Mouse (Mus musculus) liver, embryonic 14.5 days (tissue): ENCODE results near the gene Etfrf1. TPM values are rescaled to one million over a fixed set of nuclear protein-coding genes. Genes with fewer than 3 reads are reported as not detected.

Experiments used
- ATAC-seq: fragments of 200-750 bp; cut with Nextera tagmentation; 2 replicates; pipeline ENCODE4 v1.8.0; 2017; ENCODE audit warnings: moderate number of reproducible peaks, mild to moderate bottlenecking, moderate library complexity; ENCODE audit not compliant: insufficient read depth
- DNase-seq, 3 experiments: peaks; one replicate each; pipeline ENCODE4 v3.0.0-alpha.2; 2012 to 2013; ENCODE audit warnings: low read depth in 3 of 3, low spot score in 3 of 3
- H3K27ac ChIP-seq: fragments of 300-500 bp; sonication (generic); 2 replicates; pipeline ENCODE4 v1.5.1; 2014; ENCODE audit warnings: moderate library complexity, mild to moderate bottlenecking, control low read depth, inconsistent platforms
- H3K27me3 ChIP-seq: fragments of 300-500 bp; sonication (generic); 2 replicates; pipeline ENCODE4 v1.6.1; 2014; ENCODE audit warnings: mild to moderate bottlenecking, low read length, moderate library complexity; ENCODE audit not compliant: control insufficient read depth, insufficient read depth
- H3K36me3 ChIP-seq: fragments of 300-500 bp; sonication (generic); replicated peaks from 2 replicates; pipeline ENCODE4 v1.6.1; 2014; ENCODE audit warnings: low read depth; ENCODE audit not compliant: control insufficient read depth, insufficient read depth
- H3K4me1 ChIP-seq, 2 experiments: fragments of 200-500 bp in 1 of 2; fragments of 300-500 bp in 1 of 2; sonication (generic) in 1 of 2; replicated peaks; 2 replicates each; pipeline ENCODE4 v1.6.1; 2012 to 2014; ENCODE audit warnings: antibody characterized with exemption in 1 of 2, inconsistent platforms in 1 of 2, low read length in 1 of 2; ENCODE audit not compliant: control insufficient read depth in 2 of 2, insufficient read depth in 2 of 2
- H3K4me2 ChIP-seq: fragments of 300-500 bp; sonication (generic); 2 replicates; pipeline ENCODE4 v1.6.1; 2014; ENCODE audit warnings: low read depth, mild to moderate bottlenecking, control low read depth, moderate library complexity
- H3K4me3 ChIP-seq, 2 experiments: fragments of 200-500 bp in 1 of 2; fragments of 300-500 bp in 1 of 2; sonication (generic) in 1 of 2; 2 replicates each; pipeline ENCODE4 v1.5.1; 2012 to 2014; ENCODE audit warnings: low read depth in 2 of 2, low read length in 2 of 2, mild to moderate bottlenecking in 2 of 2, control low read depth in 1 of 2, inconsistent platforms in 1 of 2, moderate library complexity in 1 of 2; ENCODE audit not compliant: insufficient read depth in 1 of 2
- H3K9ac ChIP-seq: fragments of 300-500 bp; sonication (generic); replicated peaks from 2 replicates; pipeline ENCODE4 v1.6.1; 2014; ENCODE audit warnings: mild to moderate bottlenecking, control low read depth, moderate library complexity
- H3K9me3 ChIP-seq: fragments of 300-500 bp; sonication (generic); 2 replicates; pipeline ENCODE4 v1.6.1; 2016; ENCODE audit warnings: low read length, mixed read lengths; ENCODE audit not compliant: control insufficient read depth
- CTCF ChIP-seq: IDR thresholded peaks from 2 replicates; pipeline ENCODE4 v1.5.1; 2016; ENCODE audit warnings: antibody characterized with exemption, low read depth, control low read depth
- EP300 ChIP-seq: IDR thresholded peaks from 2 replicates; pipeline ENCODE4 v1.6.1; 2016; ENCODE audit warnings: antibody characterized with exemption, low read depth
- WGBS: fragments of 180-500 bp; shearing (Covaris S2); extraction: QIAGEN DNeasy Blood & Tissue Kit; methylation state at CpG from one replicate; pipeline ENCODE4 v1.1.7; 2014; ENCODE audit not compliant: insufficient replicate concordance; 5-methylcytosine and 5-hydroxymethylcytosine counted together
- polyA plus RNA-seq, 2 experiments: library from polyadenylated mRNA; depleted of rRNA in 1 of 2; stranded (reverse) in 1 of 2; unstranded in 1 of 2; fragments of >200 nt; fragmentation: Nextera tagmentation in 1 of 2; extraction: Ambion mirVana in 1 of 2; gene quantifications; 2 replicates each; pipeline versions ENCODE4 v1.2.1 to v1.2.3; 2012 to 2014

Etfrf1 gene
- polyA plus RNA-seq, 2 experiments, result 7.2 to 12.3 TPM

GRCm38 (mm10) chr6:145193446-145193845 is 17.5 kb upstream of the Etfrf1 start:
- Histone ChIP-seq H3K4me1 (no peaks in the 10 kb centered on the region), H3K4me3 (no peak overlapping the region), H3K4me2 (no peak overlapping the region), H3K9me3 (no peaks in the 10 kb centered on the region), H3K27me3 (no peaks in the 10 kb centered on the region), H3K36me3 (no peaks in the 10 kb centered on the region), H3K27ac (no peak overlapping the region), H3K9ac (no peak overlapping the region)
- no peak for ATAC-seq
- no peak for TF ChIP-seq EP300
- no peak for TF ChIP-seq CTCF
- WGBS, result 41% methylated on average over 11 of the region's 11 CpGs
- no peak for DNase-seq

GRCm38 (mm10) chr6:145197949-145198686 is 12.8 kb upstream of the Etfrf1 start:
- WGBS, result 71% methylated on average over 8 of the region's 8 CpGs
- no peak overlapping the region for H3K9ac ChIP-seq
- DNase-seq, result no peak
- TF ChIP-seq CTCF, result no peak
- no peak for TF ChIP-seq EP300
- no peak for ATAC-seq
- no peaks in the 10 kb centered on the region for H3K9me3 ChIP-seq
- no peaks in the 10 kb centered on the region for H3K4me1 ChIP-seq
- no peak overlapping the region for H3K27ac ChIP-seq
- no peak overlapping the region for H3K4me3 ChIP-seq
- no peak overlapping the region for H3K4me2 ChIP-seq
- no peaks in the 10 kb centered on the region for H3K36me3 ChIP-seq
- no peaks in the 10 kb centered on the region for H3K27me3 ChIP-seq

- no peak for ATAC-seq
- Histone ChIP-seq H3K36me3 (no peaks in the 10 kb centered on the region), H3K9ac (no peak overlapping the region), H3K27me3 (no peaks in the 10 kb centered on the region), H3K9me3 (no peaks in the 10 kb centered on the region), H3K4me3 (no peak overlapping the region), H3K27ac (no peak overlapping the region), H3K4me1 (no peaks in the 10 kb centered on the region), H3K4me2 (no peak overlapping the region)
- 75% methylated on average over 13 of the region's 13 CpGs for WGBS
- TF ChIP-seq EP300, result no peak
- TF ChIP-seq CTCF, result no peak
- DNase-seq, result no peak
Observed at GRCm38 (mm10) chr6:145202432-145203125, 8.4 kb upstream of the Etfrf1 start.

- H3K27ac ChIP-seq, result no peak overlapping the region
- H3K4me1 ChIP-seq, result no peaks in the 10 kb centered on the region
- no peaks in the 10 kb centered on the region for H3K27me3 ChIP-seq
- no peak for TF ChIP-seq EP300
- TF ChIP-seq CTCF, result no peak
- no peaks in the 10 kb centered on the region for H3K36me3 ChIP-seq
- ATAC-seq (no peak), DNase-seq (no peak)
- no peaks in the 10 kb centered on the region for H3K9me3 ChIP-seq
- H3K4me3 ChIP-seq, result no peak overlapping the region
- H3K4me2 ChIP-seq, result no peak overlapping the region
- WGBS, result 74% methylated on average over 6 of the region's 6 CpGs
- H3K9ac ChIP-seq, result no peak overlapping the region
Observed at GRCm38 (mm10) chr6:145204440-145204839, 6.5 kb upstream of the Etfrf1 start.

- H3K9ac ChIP-seq, result no peak overlapping the region
- ATAC-seq, result no peak
- H3K27ac ChIP-seq, result no peak overlapping the region
- no peak overlapping the region for H3K4me2 ChIP-seq
- no peaks in the 10 kb centered on the region for H3K9me3 ChIP-seq
- TF ChIP-seq CTCF (no peak), EP300 (no peak)
- H3K36me3 ChIP-seq, result no peaks in the 10 kb centered on the region
- H3K4me3 ChIP-seq, result no peak overlapping the region
- WGBS, result 69% methylated on average over 10 of the region's 10 CpGs
- H3K27me3 ChIP-seq, result no peaks in the 10 kb centered on the region
- peaks cover 0 to under 1% of the 10 kb centered on the region in 2 experiments; a peak in 1 of 4 replicates for H3K4me1 ChIP-seq
- no peak for DNase-seq
Observed at GRCm38 (mm10) chr6:145205142-145205541, 5.8 kb upstream of the Etfrf1 start.
